Mouse (Mus musculus): ENCODE measurements around the gene Alkbh3. TPM values are rescaled to one million over a fixed set of nuclear protein-coding genes. Genes with fewer than 3 reads are reported as not detected.

Alkbh3 gene
- polyA plus RNA-seq, 1 experiment from 2014 or later, result 46.2 TPM

DNA sequence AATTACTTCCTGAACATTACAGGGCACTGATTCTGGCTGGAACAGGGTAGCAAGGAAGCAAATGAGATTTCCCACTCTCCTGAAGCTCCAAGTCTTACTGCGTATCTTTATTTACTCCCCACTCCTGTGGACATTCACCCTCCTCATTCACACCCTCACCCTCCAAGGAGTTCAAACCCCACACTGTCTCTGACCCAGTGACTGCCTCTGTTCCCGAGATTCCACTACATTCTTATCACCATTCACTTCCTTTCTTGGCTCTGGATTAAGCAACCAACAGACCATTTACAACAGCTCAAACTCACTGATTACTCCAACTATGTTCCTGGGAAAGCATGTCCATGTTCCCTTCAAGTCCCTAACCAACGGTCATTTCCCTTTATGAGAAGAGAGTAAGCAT, 19.3 kb downstream of the Alkbh3 start:
- no peak overlapping the region for H3K4me2 ChIP-seq (replicated peaks; ENCODE audit: low read depth)
- H3K9me3 ChIP-seq (ENCODE audit: control insufficient read depth, low read length), result no peaks in the 10 kb centered on the region
- ATAC-seq (ENCODE audit: low FRiP score, low TSS enrichment), result no peak
- no peak overlapping the region for H3K4me3 ChIP-seq (ENCODE audit: low read depth, low read length)
- no peak for DNase-seq (ENCODE audit: low spot score)
- H3K27ac ChIP-seq (replicated peaks), result no peak overlapping the region
- H3K27me3 ChIP-seq (ENCODE audit: control insufficient read depth, insufficient read depth, low read length), result no peaks in the 10 kb centered on the region
- WGBS, result 73% methylated on average over 3 of the region's 3 CpGs
- H3K4me1 ChIP-seq (replicated peaks; ENCODE audit: control insufficient read depth, insufficient read depth), result no peaks in the 10 kb centered on the region
- peaks cover 22% of the 10 kb centered on the region for H3K36me3 ChIP-seq (ENCODE audit: control insufficient read depth, insufficient read depth, low read length)
- no peak overlapping the region for H3K9ac ChIP-seq (ENCODE audit: low read length)
- no peak for TF ChIP-seq EP300 (optimal IDR thresholded peaks at IDR 0.05)
- no peak for TF ChIP-seq CTCF (IDR thresholded peaks at IDR 0.05; ENCODE audit: low read depth)

DNA sequence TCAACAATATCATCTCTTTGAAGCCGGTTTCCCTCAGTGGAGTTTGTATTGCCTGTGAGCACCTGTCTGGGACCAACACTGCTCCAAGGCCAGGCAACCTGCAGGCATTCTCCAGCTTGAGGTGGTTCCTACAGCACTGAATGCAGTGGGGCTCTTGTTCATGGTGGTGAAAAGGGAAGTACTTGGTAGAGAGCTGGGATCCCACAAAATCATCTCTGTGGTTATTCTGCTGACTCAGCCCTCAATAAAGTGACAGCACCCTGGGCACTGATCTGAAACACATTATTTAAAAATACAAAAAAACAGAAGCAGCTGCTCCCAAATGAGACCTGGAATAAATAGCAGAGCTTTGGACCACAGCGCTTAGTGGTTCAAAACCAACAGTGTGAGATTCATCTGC, 22.2 kb downstream of the Alkbh3 start:
- WGBS, result 89% methylated on average over 2 of the region's 2 CpGs
- Histone ChIP-seq H3K36me3 (ENCODE audit: control insufficient read depth, insufficient read depth, low read length) (peaks cover 11% of the 10 kb centered on the region), H3K4me2 (replicated peaks; ENCODE audit: low read depth) (no peak overlapping the region), H3K9ac (ENCODE audit: low read length) (no peak overlapping the region), H3K27ac (replicated peaks) (no peak overlapping the region), H3K27me3 (ENCODE audit: control insufficient read depth, insufficient read depth, low read length) (no peaks in the 10 kb centered on the region), H3K9me3 (ENCODE audit: control insufficient read depth, low read length) (no peaks in the 10 kb centered on the region), H3K4me3 (ENCODE audit: low read depth, low read length) (no peak overlapping the region), H3K4me1 (replicated peaks; ENCODE audit: control insufficient read depth, insufficient read depth) (no peaks in the 10 kb centered on the region)
- no peak for TF ChIP-seq CTCF (IDR thresholded peaks at IDR 0.05; ENCODE audit: low read depth)
- no peak for TF ChIP-seq EP300 (optimal IDR thresholded peaks at IDR 0.05)
- DNase-seq (ENCODE audit: low spot score) (no peak), ATAC-seq (ENCODE audit: low FRiP score, low TSS enrichment) (no peak)

DNA sequence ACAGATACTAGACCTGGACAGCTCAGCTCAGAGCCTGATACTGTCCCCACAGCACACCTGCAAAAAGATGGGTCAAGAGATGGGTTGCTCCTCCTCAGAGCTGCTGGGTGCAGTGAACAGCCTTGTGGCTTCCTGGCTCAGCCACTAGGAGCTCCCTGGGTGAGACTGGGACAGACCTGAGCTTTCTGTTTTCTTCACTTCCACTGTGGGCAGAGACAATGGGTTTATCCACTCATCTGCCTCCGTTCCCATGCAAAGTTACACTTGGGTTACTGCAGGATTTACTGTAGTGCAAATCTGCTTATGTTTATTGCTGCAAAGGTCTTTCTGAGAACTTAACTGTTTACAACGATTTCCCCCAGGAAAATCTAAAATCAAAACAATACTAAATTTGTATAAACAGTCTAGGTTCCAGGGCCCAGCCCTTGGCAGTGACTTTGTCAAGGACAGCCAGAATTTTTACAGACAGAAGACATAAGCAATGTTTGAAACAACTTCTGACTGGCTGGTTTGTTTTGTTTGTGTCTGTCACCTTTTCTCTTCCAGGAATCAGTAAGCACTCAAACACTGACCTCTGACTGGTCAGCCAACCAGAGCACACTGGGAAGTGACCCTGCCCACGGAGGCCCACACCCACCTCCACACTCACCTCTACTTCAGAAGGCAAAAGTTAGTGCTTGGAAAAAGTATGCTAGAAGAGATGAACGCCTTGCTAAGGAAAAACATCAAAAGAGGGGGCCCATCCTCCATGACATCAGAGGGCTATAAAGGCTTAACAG, 28.0 kb downstream of the Alkbh3 start:
- no peaks in the 10 kb centered on the region for H3K9me3 ChIP-seq (ENCODE audit: control insufficient read depth, low read length)
- 43% methylated on average over 4 of the region's 4 CpGs for WGBS
- TF ChIP-seq EP300 (optimal IDR thresholded peaks at IDR 0.05) (no peak), CTCF (IDR thresholded peaks at IDR 0.05; ENCODE audit: low read depth) (peak; percentile 36)
- DNase-seq (ENCODE audit: low spot score) (no peak), ATAC-seq (ENCODE audit: low FRiP score, low TSS enrichment) (peak; percentile 28; the same call in 1 of the 2 replicates)
- no peak overlapping the region for H3K4me2 ChIP-seq (replicated peaks; ENCODE audit: low read depth)
- no peak overlapping the region for H3K9ac ChIP-seq (ENCODE audit: low read length)
- no peaks in the 10 kb centered on the region; the same call in 1 of the 2 replicates for H3K36me3 ChIP-seq (ENCODE audit: control insufficient read depth, insufficient read depth, low read length)
- H3K27me3 ChIP-seq (ENCODE audit: control insufficient read depth, insufficient read depth, low read length), result no peaks in the 10 kb centered on the region
- H3K4me3 ChIP-seq (ENCODE audit: low read depth, low read length), result no peak overlapping the region
- H3K27ac ChIP-seq (replicated peaks), result peak overlapping the region; percentile 69
- no peaks in the 10 kb centered on the region for H3K4me1 ChIP-seq (replicated peaks; ENCODE audit: control insufficient read depth, insufficient read depth)

DNA sequence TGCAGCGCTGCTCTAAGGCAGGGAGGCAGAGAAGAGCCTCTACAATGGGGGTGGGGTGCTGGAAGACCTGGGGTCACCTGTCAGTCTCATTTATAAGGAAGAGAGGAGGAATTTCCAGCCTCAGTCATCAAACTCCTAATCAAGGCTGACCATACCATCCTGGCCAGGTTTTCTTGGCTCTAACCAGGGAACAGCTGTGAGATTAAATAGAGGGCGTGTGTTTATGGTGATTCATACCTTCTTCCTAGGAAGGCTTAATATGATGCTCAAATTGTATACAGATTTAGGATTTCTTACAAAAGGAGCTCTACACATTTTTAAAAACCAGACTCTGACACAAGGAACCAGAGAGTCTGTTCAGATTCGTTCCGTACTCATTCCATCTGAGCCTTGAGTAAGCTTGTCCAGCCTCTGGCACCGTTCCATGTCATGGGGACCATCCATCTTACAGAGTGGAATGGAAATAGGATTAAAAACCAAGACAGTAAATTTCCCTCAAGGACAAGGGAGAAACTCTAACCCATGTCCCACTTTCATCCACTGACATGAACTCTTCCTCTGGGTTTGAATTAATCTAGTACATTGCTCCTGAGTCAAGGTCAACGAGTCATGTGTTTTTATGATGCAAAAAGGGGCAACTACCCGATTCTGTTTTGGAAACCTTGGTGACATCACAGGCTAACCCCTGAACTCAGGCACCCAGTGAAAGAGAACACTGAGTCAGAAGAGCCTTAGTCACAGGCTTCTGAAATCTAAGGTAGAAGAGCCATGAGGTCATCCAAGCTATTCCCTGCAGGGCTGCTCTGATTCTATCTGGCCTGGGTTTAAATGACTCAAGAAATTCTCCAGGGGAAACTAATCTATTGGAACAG, 31.1 kb downstream of the Alkbh3 start:
- H3K4me2 ChIP-seq (replicated peaks; ENCODE audit: low read depth), result no peak overlapping the region
- H3K36me3 ChIP-seq (ENCODE audit: control insufficient read depth, insufficient read depth, low read length), result no peaks in the 10 kb centered on the region; the same call in 1 of the 2 replicates
- WGBS, result 48% methylated on average over 7 of the region's 7 CpGs
- no peak overlapping the region for H3K4me3 ChIP-seq (ENCODE audit: low read depth, low read length)
- no peak for DNase-seq (ENCODE audit: low spot score)
- no peak overlapping the region for H3K9ac ChIP-seq (ENCODE audit: low read length)
- H3K27ac ChIP-seq (replicated peaks), result peak overlapping the region; percentile 77
- H3K4me1 ChIP-seq (replicated peaks; ENCODE audit: control insufficient read depth, insufficient read depth), result peaks cover 11% of the 10 kb centered on the region; the same call in 1 of the 2 replicates
- TF ChIP-seq CTCF (IDR thresholded peaks at IDR 0.05; ENCODE audit: low read depth) (no peak), EP300 (optimal IDR thresholded peaks at IDR 0.05) (no peak)
- H3K9me3 ChIP-seq (ENCODE audit: control insufficient read depth, low read length), result no peaks in the 10 kb centered on the region
- no peaks in the 10 kb centered on the region for H3K27me3 ChIP-seq (ENCODE audit: control insufficient read depth, insufficient read depth, low read length)
- ATAC-seq (ENCODE audit: low FRiP score, low TSS enrichment), result no peak

DNA sequence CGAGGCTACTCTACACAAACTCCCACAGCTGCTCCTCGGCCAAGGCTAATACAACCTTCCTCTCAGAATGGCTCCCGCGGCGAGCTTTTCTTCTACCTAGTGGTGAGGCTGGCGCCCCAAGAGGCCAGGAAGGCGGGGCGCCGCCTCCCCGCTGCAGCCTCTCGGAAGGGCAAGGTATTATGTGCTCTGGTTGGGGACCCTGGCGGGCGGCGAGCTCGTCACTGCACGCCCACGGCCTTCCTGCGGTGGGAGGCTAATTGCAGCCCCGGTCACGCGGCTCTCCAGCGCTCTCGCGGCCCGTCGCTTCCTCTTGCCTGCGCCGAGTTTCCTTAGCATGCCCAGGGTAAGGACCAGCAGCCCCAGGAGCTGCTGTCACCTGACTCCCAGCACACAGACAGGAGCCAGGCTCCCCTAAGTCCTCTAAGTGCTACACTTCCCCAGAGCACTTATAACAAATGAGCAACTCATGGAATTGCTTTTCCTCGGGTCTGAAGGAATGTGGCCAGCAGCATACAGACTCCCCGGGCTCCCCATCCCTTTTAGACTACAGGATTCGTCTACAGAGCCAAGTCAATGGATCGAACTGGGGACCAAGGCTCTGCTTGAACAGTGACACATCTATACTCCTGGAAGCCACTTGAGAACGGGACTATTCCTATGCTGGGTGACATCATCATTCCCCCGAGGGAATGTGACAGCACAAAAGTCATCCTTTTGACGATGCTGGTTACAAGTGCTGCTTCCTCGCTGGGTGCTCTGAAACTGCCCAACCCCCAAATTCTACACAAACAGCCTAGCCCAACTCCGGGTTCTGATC, 34.0 kb downstream of the Alkbh3 start:
- DNase-seq (ENCODE audit: low spot score) (peak; percentile 71), ATAC-seq (ENCODE audit: low FRiP score, low TSS enrichment) (peak; percentile 75)
- Histone ChIP-seq H3K4me1 (replicated peaks; ENCODE audit: control insufficient read depth, insufficient read depth) (peaks cover 11% of the 10 kb centered on the region; the same call in 1 of the 2 replicates), H3K9me3 (ENCODE audit: control insufficient read depth, low read length) (no peaks in the 10 kb centered on the region), H3K36me3 (ENCODE audit: control insufficient read depth, insufficient read depth, low read length) (no peaks in the 10 kb centered on the region; the same call in 1 of the 2 replicates), H3K27me3 (ENCODE audit: control insufficient read depth, insufficient read depth, low read length) (no peaks in the 10 kb centered on the region), H3K4me2 (replicated peaks; ENCODE audit: low read depth) (peak overlapping the region; percentile 70), H3K4me3 (ENCODE audit: low read depth, low read length) (peak overlapping the region; percentile 34), H3K27ac (replicated peaks) (peak overlapping the region; percentile 86), H3K9ac (ENCODE audit: low read length) (peak overlapping the region; percentile 51)
- TF ChIP-seq CTCF (IDR thresholded peaks at IDR 0.05; ENCODE audit: low read depth) (peak; percentile 57), EP300 (optimal IDR thresholded peaks at IDR 0.05) (no peak)
- WGBS, result 2% methylated on average over 37 of the region's 37 CpGs

All from stomach, postnatal 0 days (tissue).